Mouse (Mus musculus) intestine, postnatal 0 days (tissue): Measurements from ENCODE around the gene Baz1a. TPM values are rescaled to one million over a fixed set of nuclear protein-coding genes. Genes with fewer than 3 reads are reported as not detected.
"Not testable (repeated sequence)": the region's sequence is repeated elsewhere in the genome, so short reads cannot be mapped to it uniquely, and the experiment has no call there.

Experiments used
- ATAC-seq: fragments of 200-750 bp; cut with Nextera tagmentation; 2 replicates; pipeline ENCODE4 v1.8.0; 2017; ENCODE audit warnings: mild to moderate bottlenecking, moderate TSS enrichment, moderate library complexity
- H3K27ac ChIP-seq: fragments of 300-500 bp; sonication (generic); 2 replicates; pipeline ENCODE4 v1.5.1; 2014; ENCODE audit warnings: mild to moderate bottlenecking, low read depth, low read length, moderate library complexity
- H3K27me3 ChIP-seq: fragments of 300-500 bp; sonication (generic); replicated peaks from 2 replicates; pipeline ENCODE4 v1.6.1; 2014; ENCODE audit warnings: low read length, mixed read lengths; ENCODE audit not compliant: control insufficient read depth, insufficient read depth
- H3K36me3 ChIP-seq: fragments of 300-500 bp; sonication (generic); 2 replicates; pipeline ENCODE4 v1.6.1; 2014; ENCODE audit warnings: mild to moderate bottlenecking, moderate library complexity; ENCODE audit not compliant: control insufficient read depth, insufficient read depth
- H3K4me1 ChIP-seq: fragments of 300-500 bp; sonication (generic); replicated peaks from 2 replicates; pipeline ENCODE4 v1.6.1; 2014; ENCODE audit warnings: antibody characterized with exemption, low read length, mixed read lengths; ENCODE audit not compliant: control insufficient read depth, insufficient read depth
- H3K4me2 ChIP-seq: fragments of 300-500 bp; sonication (generic); replicated peaks from 2 replicates; pipeline ENCODE4 v1.6.1; 2014; ENCODE audit warnings: low read depth, mild to moderate bottlenecking, moderate library complexity
- H3K4me3 ChIP-seq: fragments of 300-500 bp; sonication (generic); 2 replicates; pipeline ENCODE4 v1.5.1; 2014; ENCODE audit warnings: low read depth, low read length
- H3K9ac ChIP-seq: fragments of 300-500 bp; sonication (generic); 2 replicates; pipeline ENCODE4 v1.6.1; 2014; ENCODE audit warnings: mild to moderate bottlenecking, low read depth, low read length
- H3K9me3 ChIP-seq: fragments of 300-500 bp; sonication (generic); 2 replicates; pipeline ENCODE4 v1.6.1; 2016; ENCODE audit warnings: mixed run types; ENCODE audit not compliant: control insufficient read depth
- CTCF ChIP-seq: sonication (generic); IDR thresholded peaks from 2 replicates; pipeline ENCODE4 v1.5.1; 2016; ENCODE audit warnings: low read depth, mild to moderate bottlenecking, control low read depth, antibody characterized with exemption, moderate library complexity
- WGBS: fragments of 180-500 bp; shearing (Covaris S2); extraction: QIAGEN DNeasy Blood & Tissue Kit; methylation state at CpG from one replicate; pipeline ENCODE4 v1.1.7; 2014; 5-methylcytosine and 5-hydroxymethylcytosine counted together
- polyA plus RNA-seq: library from polyadenylated mRNA; unstranded; fragments of >200 nt; fragmentation: Nextera tagmentation; extraction: Ambion mirVana; gene quantifications from 2 replicates; pipeline ENCODE4 v1.2.1, GENCODE M21; 2015

Gene Baz1a
- polyA plus RNA-seq, 1 experiment from 2014 or later = 15.3 TPM

GRCm38 (mm10) chr12:55013031-55013430, 1.1 kb downstream of the Baz1a start:
- no peak for TF ChIP-seq CTCF
- no peak overlapping the region for H3K4me3 ChIP-seq
- no peaks in the 10 kb centered on the region for H3K9me3 ChIP-seq
- H3K36me3 ChIP-seq = no peaks in the 10 kb centered on the region
- no peak overlapping the region for H3K27ac ChIP-seq
- no peak overlapping the region for H3K4me2 ChIP-seq
- no peak for ATAC-seq
- no peaks in the 10 kb centered on the region for H3K4me1 ChIP-seq
- H3K27me3 ChIP-seq = no peaks in the 10 kb centered on the region
- WGBS = 87% methylated on average over 1 of the region's 1 CpGs
- no peak overlapping the region for H3K9ac ChIP-seq

GRCm38 (mm10) chr12:55007361-55008008, 6.7 kb downstream of the Baz1a start:
- Histone ChIP-seq H3K9ac (no peak overlapping the region), H3K36me3 (no peaks in the 10 kb centered on the region), H3K27me3 (no peaks in the 10 kb centered on the region), H3K4me1 (no peaks in the 10 kb centered on the region), H3K9me3 (peaks cover 4% of the 10 kb centered on the region; the same call in 1 of the 2 replicates), H3K4me3 (no peak overlapping the region), H3K27ac (no peak overlapping the region), H3K4me2 (no peak overlapping the region)
- TF ChIP-seq CTCF = no peak
- ATAC-seq = no peak
- 88% methylated on average over 14 of the region's 14 CpGs for WGBS

- 90% methylated on average over 7 of the region's 7 CpGs for WGBS
- peaks cover 4% of the 10 kb centered on the region; the same call in 1 of the 2 replicates for H3K9me3 ChIP-seq
- H3K4me1 ChIP-seq = no peaks in the 10 kb centered on the region
- H3K4me3 ChIP-seq = no peak overlapping the region
- no peak overlapping the region for H3K9ac ChIP-seq
- no peaks in the 10 kb centered on the region for H3K36me3 ChIP-seq
- H3K27ac ChIP-seq = no peak overlapping the region
- no peak for TF ChIP-seq CTCF
- no peak overlapping the region for H3K4me2 ChIP-seq
- H3K27me3 ChIP-seq = no peaks in the 10 kb centered on the region
- no peak for ATAC-seq
These were observed 8.1 kb downstream of the Baz1a start for GRCm38 (mm10) chr12:55006071-55006470.

- no peak for ATAC-seq
These were observed 9.8 kb downstream of the Baz1a start for GRCm38 (mm10) chr12:55004396-55004795.

GRCm38 (mm10) chr12:55003843-55004242, 10.3 kb downstream of the Baz1a start:
- H3K4me1 ChIP-seq = peaks cover 4% of the 10 kb centered on the region; the same call in 1 of the 2 replicates
- no peak overlapping the region for H3K27ac ChIP-seq
- 86% methylated on average over 5 of the region's 5 CpGs for WGBS
- peaks cover 4% of the 10 kb centered on the region; the same call in 1 of the 2 replicates for H3K9me3 ChIP-seq
- H3K4me3 ChIP-seq = no peak overlapping the region
- H3K9ac ChIP-seq = no peak overlapping the region
- no peaks in the 10 kb centered on the region for H3K27me3 ChIP-seq
- no peak for TF ChIP-seq CTCF
- no peak overlapping the region for H3K4me2 ChIP-seq
- no peaks in the 10 kb centered on the region for H3K36me3 ChIP-seq
- no peak for ATAC-seq

More at GRCm38 (mm10) chr12:55004396-55004795, 9.8 kb downstream of the Baz1a start:
- TF ChIP-seq CTCF = no peak
- H3K4me3 ChIP-seq = no peak overlapping the region
- WGBS = 93% methylated on average over 3 of the region's 3 CpGs
- H3K9me3 ChIP-seq = peaks cover 4% of the 10 kb centered on the region; the same call in 1 of the 2 replicates
- no peak overlapping the region for H3K9ac ChIP-seq
- H3K4me1 ChIP-seq = peaks cover under 1% of the 10 kb centered on the region; the same call in 1 of the 2 replicates
- no peak overlapping the region for H3K4me2 ChIP-seq
- H3K36me3 ChIP-seq = no peaks in the 10 kb centered on the region
- H3K27me3 ChIP-seq = no peaks in the 10 kb centered on the region
- no peak overlapping the region for H3K27ac ChIP-seq

- not testable (repeated sequence) for H3K9ac ChIP-seq, H3K4me2 ChIP-seq, H3K27me3 ChIP-seq, H3K27ac ChIP-seq, H3K4me1 ChIP-seq, H3K4me3 ChIP-seq, ATAC-seq, H3K9me3 ChIP-seq, H3K36me3 ChIP-seq
- 88% methylated on average over 7 of the region's 7 CpGs for WGBS
These were observed 11.6 kb downstream of the Baz1a start for GRCm38 (mm10) chr12:55002532-55002931.
